Mouse (Mus musculus) testis, postnatal 10 days (tissue): ENCODE measurements around the gene Timp2.
"Not testable (repeated sequence)": the region's sequence is repeated elsewhere in the genome, so short reads cannot be mapped to it uniquely, and the experiment has no call there.

Experiments
- DNase-seq: peaks from one replicate; pipeline ENCODE4 v3.0.0; 2021; ENCODE audit warnings: low spot score

Gene Timp2

GRCm38 (mm10) chr11:118333431-118333830, 22.1 kb downstream of the Timp2 start:
- no peak for DNase-seq

GRCm38 (mm10) chr11:118332376-118332775, 23.2 kb downstream of the Timp2 start:
- peak; percentile 73 for DNase-seq

DNA sequence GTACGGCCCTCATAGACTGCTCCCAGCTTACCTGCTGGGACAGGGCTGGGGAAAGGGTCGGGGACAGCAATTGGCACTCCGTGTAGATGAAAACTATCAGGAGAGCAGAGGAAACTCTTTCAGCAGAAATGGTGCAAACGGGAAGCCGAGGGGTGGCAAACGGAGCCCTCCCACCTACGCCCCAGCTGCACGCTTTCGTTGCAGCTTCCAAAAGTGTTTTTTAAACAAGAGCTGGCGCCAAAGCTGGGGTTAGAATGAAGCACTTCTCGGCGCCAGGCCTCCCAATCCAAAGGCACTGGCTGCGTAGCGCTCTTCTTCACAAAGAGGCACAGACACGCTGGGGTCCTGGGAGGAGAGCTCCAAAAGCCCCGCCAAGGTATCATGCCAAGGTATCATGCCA, 24.8 kb downstream of the Timp2 start:
- DNase-seq = no peak

DNA sequence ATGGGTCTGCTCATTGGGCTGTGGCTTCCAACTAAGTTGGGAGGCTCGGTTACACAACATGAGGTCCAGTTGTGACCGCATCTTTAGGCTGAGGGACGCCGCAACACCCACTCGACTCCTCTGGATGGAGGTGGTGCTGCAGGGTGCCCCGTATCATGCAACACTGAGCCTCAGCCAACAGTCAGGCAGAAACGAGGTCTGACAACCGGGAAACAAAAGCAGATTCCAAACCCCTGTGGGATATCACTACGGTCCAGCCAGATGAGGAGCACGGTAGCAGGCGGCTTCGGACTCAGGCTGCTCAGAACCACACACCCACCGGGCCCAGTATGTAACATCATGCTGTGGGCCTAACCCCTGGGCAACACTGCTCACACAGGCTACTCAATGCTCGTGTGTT, 25.2 kb downstream of the Timp2 start:
- DNase-seq = no peak

DNA sequence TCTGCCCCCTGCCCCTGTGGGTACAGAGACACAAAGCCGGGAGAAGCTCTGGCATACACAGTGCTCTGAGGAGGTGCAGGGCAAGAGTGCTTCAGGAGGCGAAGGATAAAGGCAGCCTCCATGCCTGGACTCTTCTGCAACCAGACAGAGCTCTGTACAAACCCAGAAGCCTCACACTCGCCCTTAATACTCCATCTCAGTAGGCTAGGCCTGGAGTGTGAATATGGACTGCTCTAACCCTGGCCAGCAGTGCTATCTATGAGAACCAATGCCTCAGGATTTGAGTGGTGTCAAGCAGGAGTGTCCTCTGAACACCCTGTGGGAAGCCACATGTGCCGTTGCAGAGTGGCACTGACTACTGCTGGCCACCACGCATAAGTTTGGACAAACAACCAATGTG, 26.6 kb downstream of the Timp2 start:
- DNase-seq = no peak

DNA sequence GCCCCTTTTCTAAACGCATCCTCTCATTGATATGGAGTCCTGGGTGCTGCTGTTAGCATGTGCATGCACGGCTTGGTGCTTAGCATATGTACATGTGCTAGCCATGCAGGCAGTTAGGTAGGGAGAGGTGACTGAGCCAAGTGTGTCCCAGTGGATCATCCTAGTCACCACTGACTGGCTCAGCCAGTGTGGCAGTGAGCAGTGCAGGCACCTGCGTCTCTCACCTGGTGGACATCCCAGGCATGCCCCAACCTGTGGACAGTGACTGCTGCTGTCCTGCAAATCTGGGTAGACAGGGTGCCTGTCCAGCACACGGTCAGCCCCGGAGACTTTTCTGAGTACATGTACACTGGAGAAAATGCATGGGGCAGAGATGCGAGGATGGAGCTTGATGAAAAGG, 27.0 kb downstream of the Timp2 start:
- no peak for DNase-seq

DNA sequence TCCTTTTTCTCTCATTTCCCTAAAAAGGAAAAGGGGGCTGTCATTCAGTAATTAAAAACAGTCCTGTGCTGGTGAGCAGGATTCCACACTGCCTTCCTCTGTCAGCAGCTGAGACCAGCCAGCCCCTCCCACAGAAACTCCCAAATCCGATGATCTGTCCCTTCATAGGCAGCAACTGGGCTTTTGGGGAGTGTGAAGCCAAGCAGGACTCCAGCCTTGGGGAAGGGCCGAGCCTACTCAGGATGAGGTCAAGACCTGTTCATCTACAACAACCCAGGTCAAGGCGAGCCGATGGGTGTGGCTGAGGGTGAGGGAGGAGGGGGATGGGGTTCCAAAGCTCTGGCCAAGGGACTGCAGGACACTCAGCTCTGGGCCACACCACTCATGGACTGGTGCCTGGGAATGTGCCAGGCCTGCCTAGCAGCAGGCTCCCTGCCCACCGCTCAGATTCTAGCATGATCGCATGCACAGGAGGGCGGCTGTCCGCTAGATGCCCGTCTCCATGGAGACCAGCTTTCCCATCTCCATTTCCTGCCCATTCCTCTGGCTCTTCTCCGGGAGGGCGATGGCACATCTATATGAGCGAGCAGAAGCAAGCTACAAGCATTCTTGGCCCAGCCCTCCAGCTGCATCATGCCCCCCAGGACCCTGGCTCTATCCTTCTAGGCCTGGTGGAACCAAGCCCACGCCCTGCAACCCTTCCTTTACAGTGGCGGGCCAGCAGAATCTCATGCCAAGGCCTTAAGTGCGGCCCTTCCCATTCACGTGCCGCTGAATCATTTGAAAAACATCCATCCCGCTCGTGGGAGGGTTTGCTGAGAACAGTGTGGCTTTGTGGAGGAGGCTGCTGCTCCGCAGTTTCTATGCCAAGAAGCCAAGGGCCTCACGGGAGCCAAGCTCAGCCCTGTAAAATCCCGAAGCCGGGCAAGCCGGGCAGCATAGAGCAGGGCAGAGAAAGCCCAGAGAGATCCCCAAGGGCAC, 28.3 kb downstream of the Timp2 start:
- peak; percentile 80 for DNase-seq

GRCm38 (mm10) chr11:118326491-118326890, 29.0 kb downstream of the Timp2 start:
- DNase-seq = no peak

DNA sequence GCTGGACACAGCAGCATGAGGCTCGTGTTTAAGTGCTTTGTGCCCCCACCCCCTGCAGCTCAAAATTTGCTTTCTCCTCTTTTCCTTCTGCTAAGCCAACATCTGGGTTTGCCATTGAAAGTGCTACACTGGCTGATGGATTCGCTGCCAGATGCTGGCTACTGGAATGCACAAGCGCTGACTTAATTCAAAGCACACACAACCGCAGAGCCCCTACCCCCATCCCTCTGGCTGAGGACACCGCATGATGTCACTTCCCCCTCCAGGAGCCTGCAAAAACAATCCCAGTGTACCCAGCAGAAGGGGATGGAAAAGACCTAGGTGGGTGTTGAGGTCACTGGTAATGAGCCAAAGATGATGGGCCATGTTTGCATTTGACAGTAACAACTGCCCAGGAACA, 31.0 kb downstream of the Timp2 start:
- no peak for DNase-seq

DNA sequence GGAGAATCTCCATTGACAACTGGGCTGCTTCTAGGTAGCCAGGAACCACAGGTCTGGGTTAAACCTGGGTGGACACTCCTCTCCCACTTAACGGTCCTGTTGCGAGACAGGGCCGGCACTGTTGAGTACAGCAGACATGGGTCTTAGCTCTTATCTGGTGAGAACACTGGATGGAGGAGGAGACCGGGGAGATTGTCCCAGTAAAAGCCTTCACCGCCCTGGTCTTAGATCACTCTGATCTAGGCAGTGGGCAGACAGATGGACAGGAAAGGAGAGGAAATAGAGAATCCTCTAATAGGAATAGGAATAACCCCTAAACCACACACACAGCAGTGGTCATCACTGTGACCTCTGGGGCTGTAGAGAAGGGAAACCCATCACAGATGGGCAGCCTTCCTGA, 31.6 kb downstream of the Timp2 start:
- no peak for DNase-seq

DNA sequence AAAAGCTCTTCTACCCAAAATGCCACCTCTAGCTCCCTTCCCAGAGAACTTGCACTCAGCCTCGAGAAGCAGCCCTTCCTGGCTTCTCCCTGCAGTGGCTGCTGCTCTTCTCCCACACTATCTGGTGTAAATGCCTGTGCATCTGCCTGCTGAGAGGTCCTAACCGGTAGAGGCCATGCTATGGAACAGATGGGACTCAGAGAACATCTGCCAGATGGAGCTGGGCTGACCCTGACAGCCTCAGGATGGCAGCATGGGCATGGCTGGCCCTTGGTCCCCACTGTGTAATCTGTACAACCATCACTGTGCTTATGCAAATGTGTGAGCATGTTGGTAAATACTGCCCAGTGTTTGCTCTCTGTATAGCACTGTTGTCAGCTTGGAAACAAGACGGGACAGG, 32.9 kb downstream of the Timp2 start:
- no peak for DNase-seq

DNA sequence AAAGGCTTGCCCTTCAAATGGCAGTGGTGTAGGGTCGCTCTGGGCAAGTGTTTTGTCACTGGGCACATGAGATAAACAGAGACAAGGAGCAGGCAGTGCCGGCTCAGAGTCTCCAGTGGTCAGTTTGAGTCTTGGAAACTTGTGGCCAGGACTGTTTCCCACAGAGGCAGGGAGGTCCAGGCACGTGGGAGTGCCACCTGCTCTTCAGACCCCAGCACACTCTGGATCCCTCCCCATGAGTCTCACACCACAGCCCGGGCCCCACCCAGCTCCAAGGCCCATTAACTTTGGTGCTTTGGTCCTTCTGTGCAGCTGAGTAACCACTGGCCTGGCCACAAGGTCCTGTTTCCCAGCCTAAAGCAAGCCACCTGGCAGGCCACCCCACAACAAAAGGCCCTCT, 33.6 kb downstream of the Timp2 start:
- no peak for DNase-seq

GRCm38 (mm10) chr11:118321500-118321899, 34.0 kb downstream of the Timp2 start:
- no peak for DNase-seq

DNA sequence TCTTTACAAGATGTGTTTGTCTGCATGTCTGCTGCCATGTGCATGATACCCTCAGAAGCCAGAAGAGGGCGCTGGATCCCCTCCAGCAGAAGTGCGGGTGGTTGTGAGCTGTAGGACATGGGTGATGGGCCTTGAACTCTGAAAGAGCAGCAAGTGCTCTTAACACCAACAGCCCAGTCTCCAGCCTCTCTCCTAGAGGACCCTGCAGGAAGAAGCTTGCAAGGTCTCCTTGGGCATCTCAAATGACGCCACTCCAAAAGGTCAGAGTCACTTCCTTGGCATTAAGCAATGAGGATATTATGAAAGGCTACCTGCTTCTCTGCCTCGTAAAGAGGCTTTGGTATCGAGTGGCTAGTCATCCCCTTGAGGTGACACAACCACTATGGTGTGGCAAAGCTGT, 36.9 kb downstream of the Timp2 start:
- peak; percentile 69 for DNase-seq

- DNase-seq = no peak
Observed at GRCm38 (mm10) chr11:118317129-118317528, 38.4 kb downstream of the Timp2 start.

GRCm38 (mm10) chr11:118316231-118316806, 39.2 kb downstream of the Timp2 start:
- DNase-seq = no peak

GRCm38 (mm10) chr11:118312132-118312723, 43.3 kb downstream of the Timp2 start:
- no peak for DNase-seq

DNA sequence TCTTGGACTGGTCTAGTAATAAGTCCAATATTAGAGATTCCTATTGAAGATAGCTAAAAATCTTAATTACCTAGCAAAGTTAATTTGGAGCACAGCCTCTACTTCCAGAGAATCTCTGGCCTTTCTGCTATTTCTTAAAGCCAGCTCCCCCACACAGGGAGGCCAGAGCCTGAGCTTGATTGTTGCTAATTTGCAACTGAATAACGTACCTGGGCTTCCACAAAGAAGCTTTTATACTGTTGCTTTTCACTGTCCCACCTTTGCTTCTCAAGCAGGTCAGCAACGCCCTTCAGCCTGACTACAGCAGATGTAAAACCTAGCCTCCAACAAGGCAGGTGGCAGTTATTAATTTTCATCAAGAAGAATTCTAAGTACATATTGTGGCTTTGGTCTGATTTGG, 47.6 kb downstream of the Timp2 start:
- DNase-seq = not testable (repeated sequence)

- DNase-seq = not testable (repeated sequence)
Observed at GRCm38 (mm10) chr11:118303959-118304358, 51.6 kb downstream of the Timp2 start.

DNA sequence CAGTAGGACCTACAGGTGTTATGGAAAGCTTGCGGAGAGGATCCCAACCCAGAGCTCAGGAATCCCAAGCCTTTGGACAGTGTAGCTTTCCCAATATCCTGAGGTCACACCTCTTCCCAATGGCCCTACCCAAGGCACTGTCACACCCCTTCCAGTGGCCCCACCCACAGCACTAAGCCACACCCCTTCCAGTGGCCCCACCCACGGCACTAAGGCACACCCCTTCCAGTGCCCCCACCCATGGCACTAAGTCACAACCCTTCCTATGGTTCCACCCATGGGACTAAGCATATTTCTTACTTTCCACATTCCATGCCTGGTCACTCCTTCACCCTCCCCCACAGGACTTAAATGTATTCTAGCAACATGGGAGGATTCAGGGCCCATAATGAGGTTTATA, 56.7 kb downstream of the Timp2 start:
- no peak for DNase-seq

GRCm38 (mm10) chr11:118297967-118298366, 57.6 kb downstream of the Timp2 start:
- no peak for DNase-seq

DNA sequence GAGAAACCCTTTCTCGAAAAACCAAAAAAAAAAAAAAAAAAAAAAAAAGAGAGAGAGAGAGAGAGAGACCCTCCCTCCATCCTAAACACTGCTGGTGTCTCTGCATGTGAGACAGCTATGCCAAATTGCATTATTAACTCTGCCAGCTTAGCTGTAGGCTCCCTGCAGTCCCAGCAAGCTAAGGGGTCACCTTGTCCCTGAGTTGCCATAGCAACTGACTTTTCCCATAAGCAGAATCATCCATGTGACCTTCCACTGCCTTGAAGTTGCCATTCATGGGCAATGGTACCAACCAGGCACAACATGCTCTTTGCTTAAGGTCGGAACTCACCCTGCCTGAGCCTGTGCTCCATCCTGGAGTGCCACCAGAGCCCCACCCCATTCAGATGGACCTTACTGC, 60.5 kb downstream of the Timp2 start:
- DNase-seq = no peak

DNA sequence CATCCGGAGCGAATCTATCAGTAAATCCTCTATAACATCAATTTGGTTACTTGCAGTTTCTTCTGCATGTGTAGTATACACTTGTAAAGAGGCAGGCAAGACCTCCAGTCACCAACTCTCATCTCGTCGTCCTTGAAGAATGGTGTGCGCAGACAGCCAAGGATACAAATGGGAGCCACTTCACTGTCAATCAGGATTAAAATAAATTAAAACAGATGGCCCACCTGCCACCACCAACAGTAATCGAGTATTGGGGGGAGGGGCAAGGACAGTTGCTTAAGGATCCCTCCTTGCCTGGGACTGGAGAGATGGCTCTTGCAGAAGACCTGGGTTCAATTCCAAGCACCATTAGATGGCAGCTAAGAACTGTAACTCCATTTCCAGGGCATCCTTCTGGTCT, 62.9 kb downstream of the Timp2 start:
- DNase-seq = no peak
